Mouse (Mus musculus) hindbrain, embryonic 11.5 days (tissue): ENCODE measurements at regions not wholly inside any gene's neighbourhood (a gene's known extent, or its start where the extent isn't known, plus 50 kb on each side); places are given as distances from the start of the nearest gene placed in this dataset.
A peak's percentile ranks its signal among the peaks of the same experiment; 100 is the strongest.

Experiments
- ATAC-seq: fragments of 200-750 bp; cut with Nextera tagmentation; 2 replicates; pipeline ENCODE4 v1.8.0; 2017; ENCODE audit warnings: mild to moderate bottlenecking, moderate TSS enrichment, moderate library complexity; ENCODE audit not compliant: low FRiP score
- DNase-seq: peaks from one replicate; pipeline ENCODE4 v3.0.0-alpha.2; 2015; ENCODE audit warnings: low spot score
- H3K27ac ChIP-seq: fragments of 300-500 bp; sonication (generic); 2 replicates; pipeline ENCODE4 v1.5.1; 2014; ENCODE audit warnings: mild to moderate bottlenecking, low read depth, low read length
- H3K27me3 ChIP-seq: fragments of 300-500 bp; sonication (generic); 2 replicates; pipeline ENCODE4 v1.6.1; 2014; ENCODE audit warnings: mild to moderate bottlenecking, low read length, moderate library complexity, mixed read lengths; ENCODE audit not compliant: control insufficient read depth, insufficient read depth
- H3K36me3 ChIP-seq: fragments of 300-500 bp; sonication (generic); 2 replicates; pipeline ENCODE4 v1.6.1; 2014; ENCODE audit warnings: mild to moderate bottlenecking, low read length, moderate library complexity, mixed read lengths; ENCODE audit not compliant: control insufficient read depth, insufficient read depth
- H3K4me1 ChIP-seq: fragments of 300-500 bp; sonication (generic); replicated peaks from 2 replicates; pipeline ENCODE4 v1.6.1; 2014; ENCODE audit warnings: low read length, mixed read lengths; ENCODE audit not compliant: control insufficient read depth, insufficient read depth
- H3K4me2 ChIP-seq: fragments of 300-500 bp; sonication (generic); replicated peaks from 2 replicates; pipeline ENCODE4 v1.6.1; 2014; ENCODE audit warnings: mild to moderate bottlenecking, low read depth, low read length
- H3K4me3 ChIP-seq: fragments of 300-500 bp; sonication (generic); 2 replicates; pipeline ENCODE4 v1.5.1; 2014; ENCODE audit warnings: low read depth, low read length
- H3K9ac ChIP-seq: fragments of 300-500 bp; sonication (generic); 2 replicates; pipeline ENCODE4 v1.6.1; 2014; ENCODE audit warnings: low read depth, low read length
- H3K9me3 ChIP-seq: fragments of 300-500 bp; sonication (generic); 2 replicates; pipeline ENCODE4 v1.6.1; 2016; ENCODE audit warnings: low read length; ENCODE audit not compliant: control insufficient read depth
- WGBS: fragments of 180-500 bp; shearing (Covaris S2); extraction: QIAGEN DNeasy Blood & Tissue Kit; methylation state at CpG from one replicate; pipeline ENCODE4 v1.1.7; 2014; 5-methylcytosine and 5-hydroxymethylcytosine counted together

GRCm38 (mm10) chr8:98309405-98309990 lies 1106.8 kb downstream of the Cdh8 start:
- ATAC-seq (peak; percentile 83), DNase-seq (peak; percentile 22)
- no peaks in the 10 kb centered on the region for H3K36me3 ChIP-seq
- WGBS = 37% methylated on average over 2 of the region's 2 CpGs
- H3K9ac ChIP-seq = no peak overlapping the region
- no peak overlapping the region for H3K27ac ChIP-seq
- H3K27me3 ChIP-seq = no peaks in the 10 kb centered on the region
- H3K9me3 ChIP-seq = no peaks in the 10 kb centered on the region
- no peaks in the 10 kb centered on the region for H3K4me1 ChIP-seq
- H3K4me2 ChIP-seq = no peak overlapping the region
- no peak overlapping the region for H3K4me3 ChIP-seq

- Histone ChIP-seq H3K9me3 (no peaks in the 10 kb centered on the region), H3K4me3 (no peak overlapping the region), H3K4me1 (no peaks in the 10 kb centered on the region), H3K27me3 (no peaks in the 10 kb centered on the region), H3K9ac (no peak overlapping the region), H3K27ac (no peak overlapping the region), H3K36me3 (no peaks in the 10 kb centered on the region), H3K4me2 (no peak overlapping the region)
- WGBS = 50% methylated on average over 7 of the region's 7 CpGs
- DNase-seq (peak; percentile 6), ATAC-seq (no peak)
These were observed 1121.3 kb downstream of the Cdh8 start for GRCm38 (mm10) chr8:98294975-98295374.

- Histone ChIP-seq H3K4me3 (no peak overlapping the region), H3K9ac (no peak overlapping the region), H3K9me3 (no peaks in the 10 kb centered on the region), H3K4me1 (no peaks in the 10 kb centered on the region), H3K27ac (no peak overlapping the region), H3K4me2 (no peak overlapping the region), H3K36me3 (no peaks in the 10 kb centered on the region), H3K27me3 (no peaks in the 10 kb centered on the region)
- WGBS = 92% methylated on average over 3 of the region's 3 CpGs
- DNase-seq (no peak), ATAC-seq (no peak)
These were observed 1156.0 kb downstream of the Cdh8 start for GRCm38 (mm10) chr8:98260281-98260680.

GRCm38 (mm10) chr8:98243328-98243926 lies 1172.8 kb downstream of the Cdh8 start:
- DNase-seq = no peak
- no peaks in the 10 kb centered on the region for H3K4me1 ChIP-seq

GRCm38 (mm10) chr8:98214019-98214418 lies 1202.3 kb downstream of the Cdh8 start:
- H3K9me3 ChIP-seq = no peaks in the 10 kb centered on the region
- peak; percentile 74 for ATAC-seq

More at GRCm38 (mm10) chr8:98243328-98243926, 1172.8 kb downstream of the Cdh8 start:
- Histone ChIP-seq H3K4me3 (no peak overlapping the region), H3K4me2 (no peak overlapping the region), H3K27me3 (no peaks in the 10 kb centered on the region), H3K9ac (no peak overlapping the region), H3K9me3 (no peaks in the 10 kb centered on the region), H3K36me3 (no peaks in the 10 kb centered on the region), H3K27ac (no peak overlapping the region)
- WGBS = 83% methylated on average over 6 of the region's 6 CpGs
- no peak for ATAC-seq

More at GRCm38 (mm10) chr8:98214019-98214418, 1202.3 kb downstream of the Cdh8 start:
- H3K36me3 ChIP-seq = no peaks in the 10 kb centered on the region
- H3K27ac ChIP-seq = no peak overlapping the region
- H3K4me3 ChIP-seq = no peak overlapping the region
- H3K9ac ChIP-seq = no peak overlapping the region
- H3K4me2 ChIP-seq = no peak overlapping the region
- peak; percentile 6 for DNase-seq
- H3K4me1 ChIP-seq = no peaks in the 10 kb centered on the region
- no peaks in the 10 kb centered on the region for H3K27me3 ChIP-seq
